Mouse (Mus musculus) cerebellum, adult (tissue): ENCODE measurements around the gene Pla2g7.

Experiments used
- ATAC-seq: cut with Nextera tagmentation; 2 replicates; pipeline ENCODE4 v1.9.2; 2017; ENCODE audit warnings: mild to moderate bottlenecking, moderate library complexity, mixed read lengths; ENCODE audit not compliant: insufficient number of reproducible peaks, low FRiP score, low TSS enrichment

Gene Pla2g7

DNA sequence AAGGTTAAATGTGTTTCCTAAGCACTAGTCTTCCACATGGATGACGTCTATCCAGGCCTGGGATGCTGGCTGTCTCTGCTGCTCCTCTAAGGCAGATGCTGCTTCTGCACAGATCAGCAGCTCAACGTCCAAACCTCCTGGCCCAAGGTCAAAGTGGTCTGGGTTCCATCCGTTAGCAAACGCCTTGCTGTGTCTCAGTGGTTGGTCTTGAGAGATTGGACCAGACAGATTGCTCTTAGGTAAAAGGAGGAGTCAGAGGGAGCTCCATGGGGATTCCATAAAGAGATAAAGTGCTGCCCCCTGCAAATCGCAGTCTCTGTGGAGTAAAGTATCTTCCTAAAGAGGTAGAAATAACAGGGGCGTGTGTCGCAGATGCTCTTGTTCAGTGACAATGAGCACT lies 75.3 kb downstream of the Pla2g7 start:
- no peak for ATAC-seq

DNA sequence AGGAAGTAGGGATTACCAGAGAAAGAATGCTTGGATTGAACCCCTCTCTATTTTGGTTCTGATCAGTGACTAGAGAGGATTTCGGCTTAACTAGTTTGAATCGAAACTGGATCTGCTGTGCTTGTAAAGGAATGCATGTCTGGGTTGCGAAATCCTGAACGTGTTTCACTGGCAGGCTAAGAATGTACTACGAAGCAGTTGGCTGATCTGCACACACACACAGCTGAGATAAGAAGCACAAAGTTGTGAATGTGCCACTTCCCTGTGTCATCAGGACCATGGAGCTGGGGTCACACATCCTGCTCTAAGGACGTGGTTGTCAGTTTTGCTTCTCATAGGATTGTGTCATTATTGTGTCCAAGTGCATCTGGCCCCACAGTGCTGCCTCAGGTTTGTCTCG lies 76.5 kb downstream of the Pla2g7 start:
- no peak for ATAC-seq

DNA sequence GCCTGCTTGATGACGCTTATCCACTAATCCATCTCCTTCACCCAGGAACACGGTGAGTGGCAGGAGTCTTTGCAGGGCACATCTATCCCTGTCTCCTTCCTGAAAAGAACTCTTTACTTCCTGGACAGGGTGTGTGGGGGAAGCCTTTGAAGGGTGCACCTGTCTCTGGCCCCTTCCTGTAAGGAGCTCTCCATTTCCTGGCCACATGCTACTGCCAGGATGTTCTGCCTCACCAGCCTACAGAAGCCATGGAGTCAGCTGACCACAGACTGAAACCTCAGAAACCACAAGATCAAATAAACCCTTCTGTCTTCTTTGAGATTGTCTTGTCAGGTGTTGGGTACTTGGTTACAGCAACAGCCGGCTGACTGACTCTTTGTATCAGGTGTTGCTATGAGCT lies 77.2 kb downstream of the Pla2g7 start:
- no peak for ATAC-seq

DNA sequence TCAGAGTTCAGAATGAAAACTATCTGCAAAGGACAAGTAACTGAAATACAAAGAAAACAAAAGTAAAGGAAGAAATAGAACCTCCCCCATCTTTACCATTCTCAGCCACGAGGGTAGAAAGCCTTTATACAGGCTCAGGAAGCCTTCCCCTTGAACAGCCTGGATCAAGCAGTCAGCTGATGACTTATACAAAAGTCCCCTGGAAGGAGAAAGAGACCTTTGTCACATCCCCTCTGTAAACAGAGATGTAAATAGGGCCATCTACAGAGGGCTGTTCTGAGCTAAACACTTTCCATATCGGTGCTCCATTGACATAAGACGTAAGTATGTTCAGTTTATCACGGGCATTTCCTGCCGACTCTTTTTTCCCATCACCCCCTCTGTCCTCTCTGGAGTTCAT lies 79.0 kb downstream of the Pla2g7 start:
- ATAC-seq: no peak

DNA sequence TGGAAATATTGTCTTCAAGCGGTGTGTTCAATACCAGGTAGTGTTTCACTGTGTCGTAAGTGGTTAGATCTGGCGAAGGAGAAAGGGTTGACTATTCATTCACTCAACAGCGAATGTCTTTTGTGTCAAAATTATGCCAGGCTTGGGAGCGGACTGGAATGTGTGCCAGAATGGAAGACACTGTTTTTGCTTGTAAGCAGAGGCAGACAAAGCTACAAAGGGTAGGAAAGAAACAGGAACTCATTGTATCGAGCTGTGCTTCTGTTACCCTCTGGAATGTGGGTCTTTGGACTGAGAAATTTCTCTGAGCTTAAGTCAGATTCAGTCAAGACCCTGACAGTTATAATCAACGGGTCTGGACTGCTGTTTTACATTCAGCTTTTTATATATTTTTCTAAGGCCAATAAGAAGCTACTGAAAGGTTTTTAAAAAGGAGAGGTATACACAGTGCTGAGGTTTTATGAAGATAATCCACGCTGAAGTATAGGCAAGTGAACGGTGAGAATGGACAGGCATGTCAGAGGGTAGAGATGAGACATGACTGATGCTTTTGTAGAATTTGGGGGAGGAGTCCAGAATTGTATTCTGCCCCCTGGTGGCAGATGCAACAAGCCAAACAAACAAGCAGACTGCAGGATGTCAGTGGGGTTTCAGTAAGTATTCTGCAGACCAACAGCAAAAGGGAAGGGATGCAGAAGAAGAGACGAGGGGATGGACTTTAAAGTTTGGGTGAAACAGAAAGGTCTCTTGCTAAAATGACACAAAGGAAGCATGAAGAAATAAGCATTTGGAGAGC lies 81.9 kb downstream of the Pla2g7 start:
- no peak for ATAC-seq

DNA sequence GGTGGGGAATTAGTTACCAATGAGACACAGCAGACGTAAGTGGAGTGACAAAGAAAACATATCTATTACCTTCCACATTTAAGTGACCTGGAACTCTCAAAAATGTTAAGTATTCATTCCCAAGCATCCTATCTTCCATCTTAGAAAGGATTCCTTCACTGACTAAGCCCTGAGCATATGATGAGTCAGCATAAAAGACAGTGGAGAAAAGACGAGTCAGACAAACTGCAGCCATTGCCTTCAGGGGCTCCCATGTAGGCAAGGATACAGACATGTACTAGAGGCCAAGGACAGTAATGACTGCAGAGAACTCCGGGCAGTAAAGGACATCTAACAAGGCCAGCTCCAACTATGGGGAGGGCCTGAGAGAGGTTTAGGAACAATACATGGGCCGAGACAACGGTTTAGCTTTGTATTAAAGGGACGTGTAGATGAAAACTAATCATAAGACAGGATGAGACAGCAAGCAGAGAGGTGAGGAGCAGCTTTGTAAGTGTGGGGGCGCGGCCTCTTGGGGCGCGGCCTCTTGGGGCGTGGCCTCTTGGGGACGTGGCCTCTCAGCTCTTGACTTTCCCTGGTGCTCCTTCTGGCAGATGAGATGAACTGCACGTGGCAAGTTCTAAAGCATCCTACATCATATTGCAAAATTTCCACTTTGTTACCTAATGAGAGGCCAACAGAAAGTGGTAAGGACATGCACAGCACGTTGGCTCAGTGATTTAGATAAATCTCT lies 83.6 kb downstream of the Pla2g7 start:
- ATAC-seq: no peak
